Mouse (Mus musculus) kidney, adult 2 months (tissue): Measurements from ENCODE around the gene Mllt6.

Source experiments
- CTCF ChIP-seq: fragments of 200-500 bp; conservative IDR thresholded peaks from 2 replicates; pipeline ENCODE4 v1.5.1; 2011; ENCODE audit warnings: low read depth, mild to moderate bottlenecking, control low read depth, low read length, moderate library complexity, mixed read lengths; ENCODE audit not compliant: insufficient read depth, insufficient read length
- POLR2A ChIP-seq: fragments of 200-500 bp; IDR thresholded peaks from one replicate; pipeline ENCODE4 v1.6.1; 2011; ENCODE audit warnings: low read depth, low read length, control low read depth

GRCm38 (mm10) chr11:97661648-97662133 lies 1.5 kb upstream of the Mllt6 start:
- TF ChIP-seq POLR2A, result no peak
- TF ChIP-seq CTCF, result no peak
